Mouse (Mus musculus) T-helper 2 cell (primary cell): ENCODE measurements at regions not wholly inside any gene's neighbourhood (a gene's known extent, or its start where the extent isn't known, plus 50 kb on each side); places are given as distances from the start of the nearest gene placed in this dataset.

Experiments used
- in situ Hi-C: fragments of 300-600 bp; cut with MboI, MseI; formaldehyde crosslinking; loops from one replicate; pipeline ENCODE4 v1.15.1; 2025; ENCODE audit warnings: high pct_unique_total_duplicates

DNA sequence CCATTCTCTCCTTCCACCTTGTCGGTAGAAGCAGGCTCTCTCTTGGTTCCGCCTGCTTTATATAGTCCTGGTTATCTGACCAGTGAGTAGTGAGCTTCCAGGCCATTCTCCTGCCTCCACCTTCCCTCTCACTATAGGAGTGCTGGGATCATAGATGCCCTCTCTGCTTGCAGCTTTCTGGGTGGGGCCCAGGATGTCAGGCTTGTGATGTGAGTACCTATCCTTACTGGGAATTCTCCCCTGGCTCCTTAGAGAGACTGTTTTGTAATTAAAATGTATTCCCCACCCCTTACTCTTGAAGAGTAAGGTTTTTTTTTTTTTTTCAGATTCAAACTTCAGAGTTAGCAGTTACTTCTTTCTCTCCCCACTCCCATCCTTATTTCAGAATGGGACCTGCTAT lies 291.1 kb upstream of the Rtl1 start:
- in situ Hi-C loops, result no loop called here

GRCm38 (mm10) chr12:109892834-109893233 lies 292.7 kb upstream of the Rtl1 start:
- in situ Hi-C loops, result no loop called here

GRCm38 (mm10) chr12:109893657-109894056 lies 293.5 kb upstream of the Rtl1 start:
- in situ Hi-C loops, result no loop called here

- in situ Hi-C loops, result no loop called here
Observed at GRCm38 (mm10) chr12:109895389-109895788, 295.3 kb upstream of the Rtl1 start.

- in situ Hi-C loops, result no loop called here
Observed at GRCm38 (mm10) chr12:109896397-109896796, 296.3 kb upstream of the Rtl1 start.

DNA sequence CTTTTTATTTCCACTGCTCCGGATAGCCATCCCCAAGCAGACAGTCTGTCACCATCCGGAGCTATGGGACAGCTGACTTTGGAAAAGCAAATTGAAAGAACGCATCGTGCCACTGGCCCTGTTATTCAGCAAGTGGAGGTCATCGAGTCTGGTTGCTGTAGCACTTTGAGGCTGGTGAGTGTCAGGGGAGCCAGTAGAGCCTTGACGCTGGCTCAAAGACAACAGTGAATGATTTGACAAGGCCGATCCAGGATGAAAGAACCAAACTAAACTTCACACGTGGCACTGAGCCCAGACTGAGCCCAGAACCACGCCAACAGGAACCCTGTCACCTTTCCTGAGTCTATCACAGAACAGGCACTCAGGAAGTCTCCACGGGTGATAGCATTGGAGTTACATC lies 296.8 kb upstream of the Rtl1 start:
- in situ Hi-C loops, result no loop called here

DNA sequence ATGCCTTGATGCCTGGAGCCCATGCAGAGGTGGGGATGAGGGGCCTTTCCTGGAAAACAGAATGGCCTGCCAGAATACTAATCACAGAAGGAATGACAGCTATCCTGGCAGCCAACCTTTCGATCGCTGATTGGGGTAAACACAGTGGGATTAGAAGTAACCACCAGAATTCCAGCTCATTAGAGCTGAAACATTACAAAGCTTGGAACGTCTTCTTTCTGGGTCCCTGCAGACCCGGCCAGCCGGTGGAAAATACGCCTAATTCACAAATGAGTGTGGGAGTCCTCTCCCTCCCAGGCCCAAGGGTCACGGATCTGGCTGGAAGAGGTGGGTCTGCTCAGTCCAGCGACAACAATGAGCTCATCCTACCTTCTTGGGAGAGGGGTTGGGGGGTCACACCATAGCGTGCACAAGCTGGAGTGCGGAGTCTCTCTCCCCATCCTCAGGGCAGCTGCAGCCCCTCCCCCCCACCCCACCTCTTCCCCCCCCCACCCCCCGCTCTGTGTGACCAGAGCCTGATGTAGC lies 297.8 kb upstream of the Rtl1 start:
- in situ Hi-C loops, result no loop called here

DNA sequence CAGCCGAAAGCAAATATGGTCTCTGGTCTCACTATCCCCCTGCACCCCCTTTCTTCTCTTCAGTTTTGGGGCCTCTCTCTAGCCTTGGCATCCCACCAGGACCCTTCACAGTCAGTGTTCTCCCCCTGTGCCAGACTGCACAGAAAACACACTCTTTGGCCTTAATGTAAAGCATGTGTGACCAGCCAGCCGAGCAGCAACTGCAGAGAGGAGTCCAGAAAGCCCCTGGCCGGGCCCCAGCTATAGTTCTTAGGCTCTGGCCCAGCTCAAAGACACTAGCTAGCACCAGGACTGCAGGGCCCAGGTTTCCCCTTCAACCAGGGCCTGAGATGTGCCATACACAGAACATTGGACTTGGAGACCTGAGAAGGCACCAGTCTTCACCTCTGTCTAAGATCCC lies 299.3 kb upstream of the Rtl1 start:
- in situ Hi-C loops, result no loop called here

GRCm38 (mm10) chr12:109910966-109911495 lies 310.9 kb upstream of the Rtl1 start:
- in situ Hi-C loops, result no loop called here

- in situ Hi-C loops, result no loop called here
Observed at GRCm38 (mm10) chr12:109911506-109911905, 311.4 kb upstream of the Rtl1 start.

DNA sequence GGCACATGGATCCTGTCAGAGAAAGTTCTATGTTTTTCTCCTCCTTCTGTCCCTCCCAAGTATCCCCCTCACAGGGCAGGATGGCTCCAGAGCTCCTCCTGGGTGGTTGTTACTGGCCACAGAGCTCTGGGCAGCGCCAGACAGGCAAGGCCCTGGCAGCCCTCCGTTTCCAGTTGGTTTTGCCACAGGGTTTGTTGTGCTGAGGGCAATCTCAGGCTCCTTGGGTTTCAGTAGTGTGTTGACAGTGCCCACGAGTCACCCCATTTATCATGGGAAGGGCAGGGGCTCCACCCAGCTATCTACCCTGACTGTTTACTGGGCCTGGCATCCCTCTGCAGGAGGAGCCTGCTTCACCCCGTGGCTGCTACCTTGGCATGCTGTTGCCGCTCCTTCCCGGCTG lies 317.6 kb upstream of the Rtl1 start:
- in situ Hi-C loops, result no loop called here

GRCm38 (mm10) chr12:109918901-109919300 lies 318.8 kb upstream of the Rtl1 start:
- in situ Hi-C loops, result no loop called here

DNA sequence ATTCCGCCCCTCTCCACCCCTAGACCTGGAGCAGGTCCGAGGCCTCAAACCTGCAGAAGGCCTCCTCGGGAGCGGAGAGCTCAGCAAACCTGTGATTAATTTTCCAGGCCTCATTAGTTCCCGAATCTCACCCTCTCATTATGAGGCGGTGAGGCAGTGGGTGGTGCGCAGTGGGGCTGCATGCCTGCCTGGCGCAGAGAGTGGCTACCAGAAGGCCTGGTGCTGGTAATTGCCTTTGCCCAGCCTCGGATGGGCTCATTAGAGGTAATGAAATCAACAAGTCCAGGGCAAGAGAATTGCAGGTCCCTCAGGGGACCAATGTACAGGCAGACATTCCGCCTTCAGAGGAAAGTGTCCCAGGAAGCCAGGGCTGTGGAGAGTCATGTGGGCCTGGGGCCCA lies 322.0 kb upstream of the Rtl1 start:
- in situ Hi-C loops, result no loop called here

DNA sequence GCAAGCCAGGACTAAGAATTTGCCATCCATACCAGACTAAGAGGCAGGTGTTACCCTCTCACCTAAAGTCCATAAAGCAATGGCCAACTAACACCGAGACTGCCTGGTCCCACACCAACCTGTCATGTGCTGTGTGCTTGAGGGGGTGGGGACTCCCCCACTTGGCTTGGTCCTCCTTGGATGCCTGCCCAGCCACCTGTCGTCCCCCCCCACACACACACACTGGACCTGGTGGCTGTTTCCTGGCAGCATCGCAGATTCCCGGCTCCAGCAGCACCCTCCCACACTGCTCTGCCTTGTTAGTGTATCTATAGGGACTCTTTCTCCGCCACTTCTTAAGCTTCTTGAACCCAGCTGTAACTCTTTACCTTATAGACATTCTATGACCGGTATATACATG lies 325.7 kb upstream of the Rtl1 start:
- in situ Hi-C loops, result no loop called here

GRCm38 (mm10) chr12:109926643-109927042 lies 326.5 kb upstream of the Rtl1 start:
- in situ Hi-C loops, result no loop called here

DNA sequence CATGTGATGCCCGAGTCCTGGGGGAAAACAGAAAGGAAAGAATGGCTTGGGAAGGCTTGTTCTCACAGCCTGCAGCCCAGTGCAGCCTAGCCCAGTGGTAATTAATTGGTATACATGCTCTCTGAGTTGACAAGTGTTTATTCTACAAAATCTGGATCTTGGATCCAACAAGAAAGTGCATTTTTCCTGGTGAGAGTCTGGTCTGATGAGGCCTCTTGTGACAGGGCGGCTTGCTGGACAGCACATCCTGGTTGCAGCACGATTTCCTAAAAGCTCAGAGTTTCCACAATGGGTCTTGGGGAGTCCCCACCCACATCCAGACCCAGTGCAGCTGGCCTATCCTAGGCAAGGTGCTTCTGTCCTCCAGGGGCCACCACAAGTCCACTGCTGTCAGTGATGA lies 332.7 kb upstream of the Dio3 start:
- in situ Hi-C loops, result no loop called here

DNA sequence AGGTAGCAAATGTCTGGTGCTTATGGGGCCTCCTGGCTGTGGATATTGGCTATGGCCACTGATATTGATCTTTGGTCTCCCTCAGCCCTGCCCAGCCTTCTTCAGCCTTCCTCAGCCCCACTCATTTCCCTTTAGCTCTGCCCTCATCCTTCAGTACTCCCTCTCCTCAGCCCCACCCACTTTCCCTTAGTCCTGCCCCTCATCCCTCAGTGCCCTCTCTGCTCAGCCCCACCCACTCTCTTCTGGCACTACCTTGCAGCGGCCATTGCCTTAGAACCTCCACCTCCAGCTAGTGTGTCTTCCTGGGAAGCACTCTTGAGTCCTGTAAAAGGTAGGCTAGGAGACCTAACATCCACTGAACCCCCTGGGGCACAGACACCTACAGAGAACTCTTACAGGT lies 331.9 kb upstream of the Dio3 start:
- in situ Hi-C loops, result no loop called here

DNA sequence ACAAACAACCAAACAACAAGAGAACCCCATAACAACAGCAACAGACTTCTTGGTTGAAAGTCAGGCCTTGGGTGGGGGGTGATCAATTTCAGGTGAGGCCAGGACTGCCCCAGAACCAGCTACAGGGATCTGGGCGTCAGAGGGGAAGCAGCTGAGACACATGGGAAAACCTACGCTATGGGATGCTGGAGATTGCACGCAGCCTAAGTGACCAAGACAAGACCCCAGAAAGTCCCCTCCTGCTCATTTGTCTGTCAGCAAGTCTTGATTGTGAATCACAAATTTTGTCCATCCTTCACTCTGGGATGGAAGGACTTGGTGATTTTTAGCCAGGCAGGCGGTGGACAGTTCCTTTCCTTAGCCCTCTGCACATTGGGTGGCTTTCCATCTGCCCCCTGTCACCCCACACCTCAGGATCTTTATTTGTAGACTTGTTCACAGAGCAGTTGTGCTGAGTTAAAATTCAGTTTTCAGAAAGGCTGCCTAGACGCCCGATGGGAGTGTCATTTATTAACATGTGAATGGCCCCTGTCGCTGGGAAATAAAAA lies 330.9 kb upstream of the Dio3 start:
- in situ Hi-C loops, result no loop called here

DNA sequence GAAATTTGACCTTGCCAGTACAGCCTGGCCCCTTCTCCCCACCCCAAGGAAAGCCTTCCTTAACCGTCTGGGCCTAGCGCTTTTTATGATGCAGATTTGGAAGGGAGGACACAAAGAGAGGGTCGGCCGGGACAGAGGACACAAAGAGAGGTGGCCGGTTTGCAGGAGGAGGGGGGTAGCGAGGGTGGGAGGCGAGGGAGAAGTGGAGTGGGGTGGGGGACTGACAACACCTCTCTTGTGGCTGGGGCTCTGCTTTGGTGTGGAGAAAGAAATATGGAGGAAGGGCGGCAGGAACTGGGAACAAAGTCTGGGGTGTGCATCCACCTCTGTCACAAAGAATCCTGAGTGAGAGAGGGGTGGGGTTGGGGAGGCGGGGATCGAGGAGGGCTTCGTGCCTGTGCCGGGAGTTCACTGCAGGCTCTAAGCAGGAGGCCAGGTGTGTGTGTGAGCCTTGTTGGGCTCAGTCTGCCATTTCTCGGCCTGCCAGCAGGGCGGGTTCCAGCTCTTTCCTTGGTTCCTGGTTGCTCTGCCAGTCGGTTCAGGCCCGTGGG lies 330.4 kb upstream of the Dio3 start:
- in situ Hi-C loops, result no loop called here

DNA sequence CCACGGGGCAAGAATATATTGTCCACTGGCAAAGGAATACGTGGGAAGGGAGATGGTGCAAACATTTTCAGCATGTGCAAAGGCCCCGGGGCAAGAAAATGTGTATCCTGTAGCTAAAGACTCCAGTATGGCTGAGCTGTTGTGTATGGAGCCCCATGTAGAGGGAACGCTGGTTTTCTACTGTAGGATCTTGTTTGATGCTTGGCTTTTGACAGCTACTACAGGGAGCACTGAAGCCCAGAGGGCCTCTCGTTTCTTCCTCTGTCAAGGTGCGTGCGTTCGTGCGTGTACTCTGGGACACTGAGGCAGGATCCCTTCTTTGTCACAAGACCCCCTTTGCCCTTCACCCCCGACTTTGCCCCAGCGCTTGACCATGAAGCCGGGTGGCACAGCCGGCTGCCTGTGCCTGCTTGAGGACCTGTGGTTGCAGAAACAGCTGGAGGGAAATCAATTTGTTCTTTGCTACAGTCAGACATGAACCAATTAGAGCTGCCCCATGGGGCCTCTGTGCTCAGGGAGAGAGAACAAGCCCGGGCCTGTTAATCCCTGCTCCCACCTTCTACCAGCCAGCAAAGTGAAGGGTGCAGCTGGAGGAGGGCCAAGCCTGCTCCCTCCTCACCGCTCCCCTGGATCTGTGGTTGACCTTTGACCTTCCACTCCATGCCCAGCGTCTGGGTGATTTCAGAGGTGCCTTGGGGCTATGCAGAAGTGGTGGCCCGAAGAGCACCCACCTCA lies 329.5 kb upstream of the Dio3 start:
- in situ Hi-C loops, result no loop called here

- in situ Hi-C loops, result no loop called here
Observed at GRCm38 (mm10) chr12:109950632-109951031, 328.2 kb upstream of the Dio3 start.

GRCm38 (mm10) chr12:109951473-109951872 lies 327.4 kb upstream of the Dio3 start:
- in situ Hi-C loops, result no loop called here

GRCm38 (mm10) chr12:109951884-109952456 lies 326.9 kb upstream of the Dio3 start:
- in situ Hi-C loops, result no loop called here
